Mouse (Mus musculus) urinary bladder, postnatal 4 days (tissue): ENCODE results near the gene Zbtb21.
A peak's percentile ranks its signal among the peaks of the same experiment; 100 is the strongest.
"Not testable (repeated sequence)": the region's sequence is repeated elsewhere in the genome, so short reads cannot be mapped to it uniquely, and the experiment has no call there.

ENCODE experiments used
- DNase-seq, 2 experiments: peaks; one replicate each; pipeline ENCODE4 v3.0.0; 2021 to 2022; ENCODE audit warnings: low spot score in 2 of 2

Gene Zbtb21

DNA sequence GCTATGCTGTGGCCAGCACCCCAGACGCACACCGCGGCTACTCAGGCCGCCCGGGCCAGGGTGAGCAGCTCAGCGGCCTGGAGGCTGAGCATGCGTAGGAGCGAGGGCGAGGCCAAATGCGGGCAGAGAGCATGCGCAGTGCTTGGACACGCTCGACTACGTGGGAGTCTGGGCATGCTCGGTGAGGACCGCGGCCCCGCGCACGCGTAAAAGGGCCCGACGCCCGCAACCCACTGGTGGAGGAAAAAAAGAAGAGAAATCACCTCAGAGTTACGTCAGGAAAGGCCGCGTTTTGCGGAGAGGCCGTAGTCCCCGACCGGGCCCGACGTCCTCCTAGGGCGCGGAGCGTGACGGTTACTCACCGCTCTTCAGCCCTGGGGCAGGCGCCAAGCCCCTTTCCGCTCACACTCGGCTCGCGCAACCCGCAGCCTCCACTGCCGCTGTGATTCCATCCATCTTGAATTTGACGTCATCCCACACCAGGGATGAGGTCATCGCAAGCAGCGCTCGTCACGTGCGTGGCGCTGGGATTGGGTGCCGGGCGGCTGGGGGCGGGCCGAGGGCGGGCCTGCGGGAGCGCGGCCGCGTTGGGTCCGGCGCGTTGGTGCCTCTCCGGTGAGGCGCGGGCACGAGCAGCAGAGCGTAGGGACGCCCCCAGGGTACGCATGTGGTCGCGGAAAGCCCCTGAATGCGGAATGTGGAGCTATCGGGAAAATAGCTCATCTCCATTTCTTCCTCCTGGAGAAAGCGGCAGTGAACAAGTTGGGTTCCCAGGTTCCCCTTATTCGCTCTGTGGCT is at the start of gene Zbtb21, which contains the start of gene C2cd2:
Gene Zbtb21, minus strand, starts transcription at position 472 of the 798 bp plus-strand sequence.
Gene C2cd2, minus strand, starts transcription at position 448 of the 798 bp plus-strand sequence.
- DNase-seq: peak; percentile 95 to 96

DNA sequence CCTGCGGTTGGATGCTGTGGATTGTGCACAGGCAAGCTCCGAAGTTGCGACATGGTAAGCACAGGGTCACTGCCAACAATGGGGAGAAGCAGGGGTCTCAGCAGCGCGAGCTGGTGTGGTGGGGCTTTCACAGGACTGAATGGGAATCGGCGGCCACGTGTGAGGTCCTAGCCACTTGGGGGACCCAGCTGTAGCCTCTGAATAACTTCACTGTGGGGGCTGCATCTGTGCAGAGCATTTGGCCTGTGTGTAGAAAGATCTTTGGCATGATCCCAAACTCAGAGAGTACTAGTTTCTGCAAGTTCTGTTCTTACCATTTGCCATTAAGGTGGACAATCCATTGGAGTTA is 34.9 kb upstream of the Zbtb21 start:
- not testable (repeated sequence) for DNase-seq

DNA sequence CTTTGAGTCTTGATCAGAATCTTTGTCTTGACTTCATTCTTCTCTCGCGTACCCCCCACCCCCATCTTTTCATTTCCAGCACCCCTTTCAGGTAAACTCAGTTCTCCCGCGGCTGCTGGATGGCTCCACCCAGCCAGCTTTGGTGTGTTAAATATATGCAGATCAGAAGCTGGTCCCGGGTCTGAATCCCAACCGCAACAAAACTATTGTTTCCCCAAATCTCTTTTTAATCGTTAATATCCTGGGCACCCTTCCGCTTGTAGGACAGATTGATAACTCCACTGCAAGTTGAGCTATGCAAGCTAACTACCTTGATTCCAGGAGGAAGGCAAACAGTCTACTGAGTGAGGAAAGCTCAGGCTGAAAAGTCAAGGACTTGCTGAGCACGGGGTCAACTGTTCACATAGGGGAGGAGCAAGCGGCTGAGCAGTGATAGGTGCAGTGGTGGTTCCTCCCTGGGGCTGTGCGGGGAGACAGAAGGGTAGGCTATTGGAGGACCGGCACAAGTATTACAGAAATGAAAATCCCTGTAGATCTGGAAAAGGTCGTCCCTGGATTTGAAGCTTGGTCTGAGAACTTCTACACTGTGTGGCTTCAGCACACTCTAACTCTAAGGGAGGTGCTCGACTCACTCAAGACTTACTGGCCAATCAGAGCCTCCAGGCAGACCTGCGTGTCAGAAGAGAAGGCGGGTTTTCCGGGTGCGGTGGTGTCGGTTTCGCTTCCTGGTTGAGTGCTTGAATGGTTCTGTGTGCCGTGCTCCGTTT is 34.4 kb upstream of the Zbtb21 start, which contains the start of gene B230307C23Rik:
Gene B230307C23Rik, plus strand, starts transcription at position 700 of the 767 bp plus-strand sequence.
- DNase-seq: peak; percentile 78 to 85

DNA sequence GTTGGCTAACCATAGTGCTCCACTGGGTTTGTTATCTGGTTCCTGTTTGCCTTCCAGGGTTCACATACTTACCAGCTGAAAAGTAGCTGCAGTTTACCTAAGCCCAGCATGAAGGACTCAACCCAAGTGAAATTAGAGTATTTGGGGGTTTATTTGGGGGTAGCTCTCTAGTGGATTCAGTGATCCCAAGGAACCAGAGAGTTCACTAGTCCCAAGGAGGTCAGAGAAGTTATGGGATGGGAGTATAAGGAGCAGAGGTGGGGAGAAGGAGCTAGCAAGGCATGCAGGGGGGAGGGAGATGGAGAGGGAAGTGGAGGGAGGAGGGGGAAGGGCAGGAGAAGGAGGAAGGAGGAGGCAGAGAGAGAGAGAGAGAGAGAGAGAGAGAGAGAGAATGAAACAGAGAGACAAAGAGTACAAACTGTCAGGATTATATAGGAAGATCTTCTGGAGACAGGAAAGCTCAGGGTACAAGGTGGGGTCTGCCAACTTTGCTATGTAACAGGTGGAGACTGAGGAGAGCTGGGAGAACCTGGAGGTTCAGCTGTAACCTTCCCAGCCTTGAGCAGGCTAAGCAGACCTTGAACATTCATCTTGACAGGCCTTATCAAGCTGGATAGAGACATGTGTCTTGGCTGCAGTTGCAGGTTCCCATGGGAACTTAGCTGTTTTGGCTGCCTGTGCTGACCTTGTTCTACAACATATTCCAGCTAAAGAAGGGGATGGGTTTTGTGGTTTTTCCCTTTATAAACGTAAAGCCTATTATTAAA is 33.6 kb upstream of the Zbtb21 start:
- peak in 1 of 2 experiments; percentile 28 for DNase-seq

DNA sequence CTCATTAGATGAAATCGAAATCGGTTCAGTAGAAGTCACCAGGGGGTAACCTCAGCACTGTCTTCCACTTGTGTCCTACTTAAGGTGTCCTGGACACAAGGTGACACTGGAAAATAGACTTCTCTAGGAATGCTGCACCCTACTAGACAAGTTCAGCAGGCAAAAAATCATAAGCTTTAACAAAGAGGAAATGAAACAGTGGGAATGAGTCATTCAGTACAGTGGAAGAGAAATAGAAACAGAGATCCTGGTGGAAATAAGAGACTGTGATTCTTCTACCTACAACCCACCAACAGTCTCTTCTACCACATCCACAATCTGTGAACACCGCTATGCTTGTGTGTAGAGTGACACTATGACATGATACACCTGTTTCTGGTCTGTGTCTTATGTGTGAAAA is 30.1 kb upstream of the Zbtb21 start:
- not testable (repeated sequence) for DNase-seq

DNA sequence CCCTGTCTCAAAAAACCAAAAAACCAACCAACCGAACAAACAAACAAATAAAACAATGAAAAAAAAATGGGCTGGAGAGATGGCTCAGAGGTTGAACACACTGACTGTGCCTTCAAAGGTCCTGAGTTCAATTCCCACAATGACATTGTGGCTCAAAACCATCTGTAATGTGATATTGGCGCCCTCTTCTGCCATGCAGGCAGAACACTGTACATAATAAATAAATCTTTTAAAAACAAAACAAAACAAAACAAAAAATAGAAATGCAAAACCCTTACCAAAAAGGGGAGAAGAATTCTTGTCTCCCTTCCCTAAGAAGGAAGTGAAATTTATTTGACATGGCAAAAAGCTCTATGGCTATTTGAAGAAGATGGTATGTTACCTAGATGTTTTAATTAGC is 29.1 kb upstream of the Zbtb21 start:
- DNase-seq: no peak

DNA sequence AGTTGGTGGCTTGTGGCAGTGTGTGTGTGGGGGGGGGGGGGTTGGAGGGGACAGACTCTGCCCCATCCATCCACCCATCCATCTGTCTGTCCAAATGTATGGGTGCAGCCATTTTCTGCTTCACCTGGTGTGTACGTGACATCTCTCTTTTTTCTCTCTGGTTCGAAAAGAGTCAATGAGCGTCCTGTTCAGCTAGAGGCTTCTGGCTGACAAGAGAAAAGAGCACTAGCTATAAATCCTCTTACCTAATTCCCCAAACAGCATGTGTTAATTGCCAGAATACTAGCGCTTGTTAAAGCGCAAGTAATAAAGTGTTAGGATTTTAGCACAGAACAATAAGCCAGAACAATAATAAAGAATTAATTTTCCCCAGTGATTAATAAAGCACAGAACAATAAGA is 22.2 kb upstream of the Zbtb21 start:
- no peak for DNase-seq

DNA sequence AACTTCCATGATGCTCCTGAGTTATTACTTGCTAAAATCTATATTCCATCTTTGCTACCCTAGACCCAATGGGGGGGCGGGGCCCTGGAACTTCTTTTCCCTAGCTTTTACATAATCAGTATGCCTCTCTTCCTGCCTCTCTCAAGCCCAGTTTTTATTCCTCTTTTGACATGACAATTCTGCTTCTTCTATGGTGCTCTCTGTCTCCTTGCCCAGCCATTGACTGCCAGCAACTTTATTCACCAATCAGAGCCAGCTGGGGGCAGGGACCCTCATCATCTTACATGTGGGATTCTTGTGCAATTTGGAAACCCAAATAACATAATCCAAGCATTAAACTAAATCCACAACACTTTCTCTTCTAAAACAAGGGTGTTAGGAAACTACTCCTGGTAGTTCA is 18.9 kb upstream of the Zbtb21 start:
- no peak for DNase-seq

DNA sequence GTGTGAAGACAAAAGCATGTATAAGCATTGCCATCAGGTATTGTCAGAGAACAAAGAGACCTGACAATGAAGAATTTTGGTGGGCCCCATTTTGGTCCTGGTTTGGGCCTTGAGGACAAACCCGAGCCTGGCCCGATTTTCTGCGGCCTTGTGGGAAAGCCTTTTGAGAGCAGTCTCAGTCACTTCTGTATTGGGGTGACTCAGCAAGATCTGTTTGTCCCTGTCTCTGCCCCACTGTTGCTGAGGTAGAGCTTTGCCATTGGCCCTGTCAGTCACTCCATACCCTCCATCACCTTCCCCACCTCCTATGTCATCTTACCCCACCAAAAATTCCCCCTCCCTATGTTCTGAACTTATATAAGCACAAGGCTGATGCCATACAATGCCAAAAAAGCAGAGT is 15.3 kb upstream of the Zbtb21 start:
- DNase-seq: no peak

DNA sequence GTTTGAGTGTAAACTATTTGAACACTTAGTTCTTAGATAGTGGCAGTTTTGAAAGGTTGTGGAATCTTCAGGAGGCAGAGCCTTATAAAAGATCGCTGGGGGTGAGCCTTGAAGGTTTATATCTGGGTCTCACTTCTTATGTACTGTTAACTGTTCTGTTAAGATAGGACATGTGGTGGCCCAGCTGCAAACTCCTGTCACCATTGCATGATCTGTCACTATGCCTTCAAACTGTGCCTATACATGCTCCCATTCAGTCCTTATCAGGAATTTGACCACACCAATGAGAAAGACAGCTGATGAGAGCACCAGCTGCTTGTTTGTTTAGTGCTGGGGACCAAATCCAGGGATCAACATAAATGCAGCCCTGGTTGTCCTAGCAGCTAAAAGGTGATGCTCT is 14.9 kb upstream of the Zbtb21 start:
- DNase-seq: no peak

DNA sequence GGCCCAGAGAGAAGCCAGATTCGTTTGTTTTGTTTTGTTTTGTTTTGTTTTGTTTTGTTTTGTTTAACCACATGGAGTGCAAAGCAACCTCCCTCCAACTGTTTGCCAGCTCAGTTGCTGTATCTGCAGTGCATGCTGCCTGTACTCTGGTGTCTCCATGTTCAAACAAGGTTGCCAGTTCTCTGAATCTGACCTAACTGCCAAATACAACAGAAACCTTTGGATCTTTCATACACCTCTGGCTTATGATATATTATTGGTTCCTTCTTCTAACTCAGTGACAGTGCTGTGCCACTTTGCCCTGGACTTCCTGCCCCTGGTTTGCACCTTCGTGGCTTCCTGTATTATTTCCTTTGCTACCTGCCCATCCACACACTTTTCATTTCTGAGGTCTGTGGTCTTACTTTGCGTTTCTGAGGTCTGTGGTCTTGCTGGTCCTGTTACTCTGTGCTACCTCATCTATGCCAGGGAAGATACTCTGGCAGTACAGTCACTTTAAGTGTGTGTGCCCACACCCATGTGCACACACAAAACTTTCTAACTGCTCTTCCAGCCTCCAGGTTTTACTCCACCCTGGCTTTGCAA is 1.6 kb upstream of the Zbtb21 start:
- DNase-seq: no peak

DNA sequence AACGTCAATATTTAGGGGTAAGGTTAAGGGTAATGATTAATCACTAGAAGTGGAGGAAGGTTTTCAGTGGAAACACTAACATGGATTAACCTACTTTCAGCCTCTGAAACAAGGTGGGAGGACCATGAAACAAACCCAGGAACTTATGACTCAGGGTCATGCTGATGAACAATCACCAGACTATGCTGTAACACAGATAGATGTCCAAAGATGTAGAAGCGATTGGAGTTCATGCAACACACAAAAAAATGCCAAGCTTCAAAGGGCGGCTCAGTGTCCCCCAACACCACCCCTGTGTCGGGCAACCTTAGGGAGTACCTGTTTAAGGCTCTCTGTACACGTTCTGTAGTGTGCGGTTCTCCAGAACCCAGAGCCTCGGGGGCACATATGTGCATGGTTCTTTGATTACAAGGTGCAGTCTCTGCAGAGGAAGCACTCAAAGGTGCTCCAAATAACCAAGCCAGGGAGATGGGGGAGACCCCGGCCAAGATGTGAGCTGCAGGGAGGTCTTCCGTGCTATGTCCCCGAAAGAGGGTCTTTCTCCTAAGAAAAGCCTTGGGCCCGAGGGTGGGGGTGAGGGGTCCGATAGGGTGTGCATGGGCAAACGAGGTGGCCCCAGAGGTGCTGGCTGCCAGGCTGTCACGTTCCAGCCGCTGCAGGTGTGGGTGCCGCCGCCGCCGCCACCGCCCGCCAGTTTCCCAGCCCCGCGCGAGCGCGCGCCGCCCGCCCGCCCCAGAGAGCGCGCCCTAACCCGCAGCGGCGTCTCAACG is 856 bp downstream of the Zbtb21 start:
- no peak for DNase-seq

DNA sequence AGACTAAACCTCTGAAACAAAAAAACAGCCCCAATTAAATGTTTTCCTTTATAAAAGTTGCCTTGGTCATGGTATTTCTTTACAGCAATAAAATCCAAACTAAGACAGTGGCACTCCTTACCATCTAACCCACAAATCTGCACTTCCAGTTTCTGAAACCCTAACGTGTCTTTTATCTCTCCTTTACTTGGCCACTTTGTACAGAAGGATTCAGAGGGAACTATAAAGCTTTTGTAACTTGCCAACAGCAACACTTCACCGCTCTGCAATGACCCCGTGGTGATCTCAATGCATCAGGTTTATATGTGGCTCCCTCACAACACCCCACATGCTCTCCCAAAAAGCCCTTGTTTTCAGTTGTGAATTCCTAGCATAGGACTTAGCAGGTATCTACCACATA is 2.1 kb downstream of the Zbtb21 start:
- no peak for DNase-seq

DNA sequence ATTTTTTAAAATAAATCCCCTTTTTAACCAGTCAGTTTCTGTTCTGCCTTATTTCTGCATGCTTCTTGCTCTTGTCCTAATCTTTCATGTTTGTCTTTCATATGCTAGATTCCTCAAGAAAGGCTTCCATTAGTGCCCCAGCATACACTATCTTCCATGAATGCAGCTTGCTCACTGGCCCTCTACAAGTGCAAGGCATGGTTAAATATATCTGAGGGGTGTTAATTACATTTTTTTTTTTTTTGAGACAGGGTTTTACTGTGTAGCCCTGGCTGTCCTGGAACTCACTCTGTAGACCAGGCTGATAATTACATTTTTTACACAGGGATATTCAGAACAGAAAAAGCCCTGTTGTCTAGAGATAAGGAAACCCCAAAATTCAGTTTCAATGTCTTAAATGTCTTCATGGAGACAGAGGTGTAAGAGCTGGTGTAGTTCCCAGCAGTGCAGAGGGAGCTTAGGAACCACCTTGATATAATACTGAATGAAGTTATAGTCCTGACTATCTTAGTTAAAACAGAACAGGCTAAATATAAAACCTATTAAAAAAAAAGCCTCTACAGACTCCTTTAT is 3.9 kb downstream of the Zbtb21 start:
- no peak for DNase-seq

DNA sequence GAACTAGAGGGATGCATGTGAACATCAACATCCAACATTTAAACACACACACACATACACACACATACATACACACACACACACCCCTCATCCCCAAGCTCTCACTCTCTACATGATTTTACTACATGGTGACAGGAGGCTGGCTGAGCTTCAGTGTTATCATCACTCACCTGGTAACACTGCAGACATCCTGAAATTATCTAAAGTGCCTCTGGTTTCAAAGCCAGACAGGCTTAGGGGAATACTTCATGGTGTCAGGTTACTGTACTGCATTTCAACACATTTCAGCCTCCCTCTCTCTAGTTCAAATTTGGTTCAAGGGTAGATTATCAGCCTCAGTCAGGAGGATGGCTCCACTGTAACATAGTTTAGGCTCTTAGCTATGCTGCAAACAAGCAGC is 4.8 kb downstream of the Zbtb21 start:
- DNase-seq: no peak

DNA sequence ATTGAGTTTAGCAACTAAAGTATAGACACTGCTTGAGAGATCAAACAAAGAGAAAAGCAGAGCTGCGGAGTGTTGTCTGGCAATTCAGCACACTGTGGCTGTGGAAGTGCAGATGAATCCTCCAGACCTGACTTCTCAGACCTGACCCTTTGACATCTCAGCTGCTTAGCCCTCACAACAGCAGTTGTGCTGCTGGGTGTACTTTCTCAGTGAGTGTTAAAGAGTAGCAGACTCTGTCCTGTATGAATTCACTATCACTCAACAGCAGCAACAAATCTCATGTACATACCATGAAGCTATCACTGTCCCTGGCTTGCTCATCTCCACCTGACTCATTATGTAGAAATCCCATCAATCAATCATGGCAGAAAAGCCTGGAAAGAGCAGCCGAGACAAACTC is 6.4 kb downstream of the Zbtb21 start:
- DNase-seq: no peak

DNA sequence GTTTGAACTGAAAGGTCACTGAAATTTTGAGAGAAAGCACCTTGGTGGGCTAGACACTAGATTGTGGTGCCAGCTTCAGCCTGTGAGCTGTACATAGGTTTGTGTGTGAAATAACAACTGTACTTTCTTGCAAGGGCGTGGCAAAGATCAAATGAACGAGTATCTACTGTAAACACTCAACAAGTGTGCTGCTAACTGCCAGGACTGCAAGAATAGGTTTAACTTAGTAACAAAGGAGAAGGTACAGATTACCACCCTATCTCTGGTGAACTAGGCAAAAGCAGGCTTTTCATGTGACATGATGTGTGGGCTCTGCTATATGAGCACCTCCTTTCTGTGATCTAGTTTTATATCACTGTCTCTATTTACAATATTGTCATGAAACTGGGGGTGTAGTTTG is 9.1 kb downstream of the Zbtb21 start:
- no peak for DNase-seq

DNA sequence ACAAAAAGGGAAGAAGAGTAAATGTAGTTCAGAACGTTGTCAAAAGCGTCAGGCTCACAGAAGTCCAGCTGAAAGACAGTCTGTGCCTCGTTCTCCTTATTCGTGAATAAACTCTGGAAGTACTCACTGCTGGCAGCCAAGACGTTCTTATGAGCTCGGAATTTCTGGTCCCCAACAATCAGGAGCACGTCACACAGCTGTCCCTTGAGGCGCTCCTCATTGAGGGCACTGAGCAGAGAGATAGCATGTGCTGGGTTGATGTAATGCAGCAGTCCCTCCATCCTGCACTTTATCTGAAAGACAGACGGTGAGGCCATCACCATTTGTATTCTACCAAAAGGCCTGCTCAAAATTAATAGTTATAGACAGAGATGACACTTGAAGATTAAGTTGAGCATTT is 9.6 kb downstream of the Zbtb21 start:
- no peak for DNase-seq

DNA sequence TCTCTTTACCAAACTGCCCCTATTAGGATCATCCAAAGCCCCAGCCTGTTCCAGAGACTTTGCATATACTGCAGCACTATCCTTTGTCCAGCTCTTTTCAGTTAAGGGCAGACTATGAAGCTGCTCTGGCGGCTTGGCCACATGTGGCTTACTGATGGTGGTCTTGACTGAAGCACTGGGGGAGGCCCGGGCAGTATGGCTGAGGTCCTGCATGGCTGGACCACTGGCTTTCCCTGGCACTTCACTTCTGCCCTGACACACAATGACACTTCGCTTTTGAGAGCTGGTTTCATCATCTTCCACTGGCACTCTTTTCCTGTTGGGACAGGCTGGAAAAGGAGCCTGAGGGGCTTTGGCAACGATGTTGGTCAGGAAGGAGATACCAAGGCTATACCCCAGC is 10.1 kb downstream of the Zbtb21 start:
- no peak for DNase-seq

DNA sequence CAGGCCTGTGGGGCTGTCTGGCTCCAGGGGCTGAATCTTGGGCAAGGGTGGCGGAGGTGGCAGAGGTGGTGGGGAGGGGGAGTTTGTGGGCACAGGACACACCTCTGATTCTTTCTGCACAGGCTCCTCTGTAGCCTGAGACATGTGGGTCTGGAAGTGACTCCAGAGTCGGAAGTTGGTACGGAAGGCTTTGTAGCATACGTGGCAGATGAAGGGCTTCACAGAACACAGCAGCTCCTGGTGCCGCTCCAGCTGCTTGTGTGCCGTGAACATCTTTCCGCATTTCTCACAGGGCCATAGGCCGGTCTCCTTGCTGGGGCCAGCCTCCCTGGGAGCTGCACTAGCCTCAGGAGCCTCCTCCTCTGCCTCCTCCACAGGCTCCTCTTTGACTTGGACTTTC is 12.4 kb downstream of the Zbtb21 start:
- DNase-seq: no peak

DNA sequence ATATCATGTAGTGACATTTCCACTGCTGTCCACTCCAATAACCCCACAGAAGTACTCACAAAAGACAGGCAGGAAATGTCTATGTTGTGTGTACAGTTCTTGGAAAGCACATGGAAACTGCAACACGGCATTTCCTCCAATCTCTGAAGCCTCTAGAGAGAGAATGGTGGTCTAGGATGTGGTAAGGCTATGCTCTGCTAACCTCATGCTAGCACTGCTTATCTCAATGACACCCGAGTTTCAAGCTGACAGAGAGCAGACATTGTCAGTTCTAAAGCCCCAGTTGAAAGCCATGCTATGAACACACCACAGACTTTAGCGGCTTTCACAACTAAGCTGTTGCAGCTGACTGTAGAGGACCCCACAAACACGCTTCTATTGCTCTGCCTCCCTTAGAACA is 13.6 kb downstream of the Zbtb21 start:
- DNase-seq: no peak
